Mouse (Mus musculus): ENCODE data around the gene Rap1gap2. TPM values are rescaled to one million over a fixed set of nuclear protein-coding genes. Genes with fewer than 3 reads are reported as not detected.

Rap1gap2 gene
- total RNA-seq, 2 experiments from 2014 or later = 107 to 121 TPM

GRCm38 (mm10) chr11:74577068-74577467 lies 33.6 kb downstream of the Rap1gap2 start:
- no peak for DNase-seq (ENCODE audit: low spot score in 2 of 2)

GRCm38 (mm10) chr11:74575940-74576339 lies 34.8 kb downstream of the Rap1gap2 start:
- no peak for DNase-seq (ENCODE audit: low spot score in 2 of 2)

GRCm38 (mm10) chr11:74574768-74575434 lies 35.8 kb downstream of the Rap1gap2 start:
- DNase-seq (ENCODE audit: low spot score in 2 of 2) = no peak

- no peak for DNase-seq (ENCODE audit: low spot score in 2 of 2)
Measured at GRCm38 (mm10) chr11:74572459-74573061, 38.2 kb downstream of the Rap1gap2 start.

- no peak for DNase-seq (ENCODE audit: low spot score in 2 of 2)
Measured at GRCm38 (mm10) chr11:74569735-74570134, 41.0 kb downstream of the Rap1gap2 start.

GRCm38 (mm10) chr11:74568463-74568862 lies 42.3 kb downstream of the Rap1gap2 start:
- no peak for DNase-seq (ENCODE audit: low spot score in 2 of 2)

- no peak for DNase-seq (ENCODE audit: low spot score in 2 of 2)
Measured at GRCm38 (mm10) chr11:74568004-74568403, 42.7 kb downstream of the Rap1gap2 start.

GRCm38 (mm10) chr11:74566326-74566874 lies 44.3 kb downstream of the Rap1gap2 start:
- no peak for DNase-seq (ENCODE audit: low spot score in 2 of 2)

GRCm38 (mm10) chr11:74561392-74561791 lies 49.3 kb downstream of the Rap1gap2 start:
- no peak for DNase-seq (ENCODE audit: low spot score in 2 of 2)

- no peak for DNase-seq (ENCODE audit: low spot score in 2 of 2)
Measured at GRCm38 (mm10) chr11:74560600-74561227, 50.0 kb downstream of the Rap1gap2 start.

GRCm38 (mm10) chr11:74559793-74560433 lies 50.8 kb downstream of the Rap1gap2 start:
- no peak for DNase-seq (ENCODE audit: low spot score in 2 of 2)

GRCm38 (mm10) chr11:74558933-74559332 lies 51.8 kb downstream of the Rap1gap2 start:
- no peak for DNase-seq (ENCODE audit: low spot score in 2 of 2)

- no peak for DNase-seq (ENCODE audit: low spot score in 2 of 2)
Measured at GRCm38 (mm10) chr11:74557456-74558230, 53.1 kb downstream of the Rap1gap2 start.

GRCm38 (mm10) chr11:74555716-74556374 lies 54.9 kb downstream of the Rap1gap2 start:
- DNase-seq (ENCODE audit: low spot score in 2 of 2) = no peak

- no peak for DNase-seq (ENCODE audit: low spot score in 2 of 2)
Measured at GRCm38 (mm10) chr11:74554683-74555341, 55.9 kb downstream of the Rap1gap2 start.

- DNase-seq (ENCODE audit: low spot score in 2 of 2) = no peak
Measured at GRCm38 (mm10) chr11:74551568-74551967, 59.1 kb downstream of the Rap1gap2 start.

- no peak for DNase-seq (ENCODE audit: low spot score in 2 of 2)
Measured at GRCm38 (mm10) chr11:74550615-74551102, 60.1 kb downstream of the Rap1gap2 start.

GRCm38 (mm10) chr11:74548781-74549382 lies 61.8 kb downstream of the Rap1gap2 start:
- no peak for DNase-seq (ENCODE audit: low spot score in 2 of 2)
